35 mouse cellular contexts compared by ENCODE assay signal in the genomic region with DNA sequence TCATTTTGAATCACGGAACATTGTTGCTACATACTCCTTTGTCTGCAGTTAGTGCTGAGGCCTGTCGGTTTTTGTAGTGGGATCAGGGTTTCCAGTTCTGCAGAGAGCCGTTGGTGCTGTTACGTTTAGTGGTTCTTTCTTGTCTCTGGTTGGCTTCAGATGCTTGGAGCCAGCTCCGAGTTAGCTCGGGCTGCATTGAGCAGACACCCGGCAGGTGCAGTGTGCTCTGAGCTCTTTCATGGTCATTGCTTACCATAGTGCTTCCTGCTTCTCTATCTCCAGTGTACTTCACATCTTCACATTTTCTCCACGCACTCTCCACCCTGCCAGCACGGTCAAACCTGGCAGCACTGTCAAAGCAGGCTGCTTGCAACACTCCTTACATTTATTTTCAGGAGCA. TPM values are rescaled to one million over a fixed set of nuclear protein-coding genes. Genes with fewer than 3 reads are reported as not detected.
DNase-seq lines count a peak whose midpoint lies in the region; ATAC-seq lines count a peak whose summit lies in the region.
"Had no signal": no experiment of that assay in that cellular context is flagged by ENCODE, and none has a peak within 500 bp of the region (broad histone marks: within the 10 kb centered on the region; RNA-seq: fewer than 3 reads in every experiment).

No protein-coding gene starts in this region.

- H3K4me2 ChIP-seq in heart, embryonic 16.5 days (ENCODE audit: low read depth, low read length), result no peak overlapping the region
- H3K4me2 ChIP-seq in heart, embryonic 12.5 days, result no peak overlapping the region
- no peak overlapping the region for H3K4me2 ChIP-seq in hindbrain, embryonic 16.5 days (ENCODE audit: low read length)
- H3K4me2 ChIP-seq: embryonic facial prominence, embryonic 15.5 days; heart, embryonic 11.5 days; limb, embryonic 13.5 days; liver, embryonic 11.5 days; lung, embryonic 15.5 days; midbrain, embryonic 13.5 days; stomach, embryonic 15.5 days had no signal

- H3K4me1 ChIP-seq in heart, embryonic 16.5 days (ENCODE audit: control insufficient read depth, insufficient read depth, low read length), result no peaks in the 10 kb centered on the region
- no peaks in the 10 kb centered on the region for H3K4me1 ChIP-seq in heart, embryonic 12.5 days (replicated peaks)
- no peaks in the 10 kb centered on the region for H3K4me1 ChIP-seq in hindbrain, embryonic 16.5 days (ENCODE audit: control insufficient read depth, insufficient read depth, low read depth, low read length)
- H3K4me1 ChIP-seq: embryonic facial prominence, embryonic 10.5 days; embryonic facial prominence, embryonic 15.5 days; limb, embryonic 13.5 days; lung, embryonic 15.5 days; midbrain, embryonic 13.5 days; stomach, embryonic 15.5 days had no signal

- peak overlapping the region; percentile 53 for H3K27ac ChIP-seq in heart, embryonic 16.5 days (ENCODE audit: low read length)
- H3K27ac ChIP-seq in heart, embryonic 12.5 days (ENCODE audit: poor library complexity, severe bottlenecking), result no peak overlapping the region
- no peak overlapping the region for H3K27ac ChIP-seq in hindbrain, embryonic 16.5 days (ENCODE audit: low read depth, low read length)
- H3K27ac ChIP-seq: embryonic facial prominence, embryonic 10.5 days; embryonic facial prominence, embryonic 15.5 days; hindbrain, embryonic 10.5 days; hindbrain, postnatal 0 days; kidney, postnatal 0 days; limb, embryonic 13.5 days; lung, embryonic 15.5 days; midbrain, embryonic 13.5 days; stomach, embryonic 15.5 days had no signal

- H3K9ac ChIP-seq in heart, embryonic 16.5 days (ENCODE audit: low read length), result no peak overlapping the region
- no peak overlapping the region for H3K9ac ChIP-seq in heart, embryonic 12.5 days
- no peak overlapping the region for H3K9ac ChIP-seq in hindbrain, embryonic 16.5 days (ENCODE audit: low read depth, low read length)
- H3K9ac ChIP-seq: embryonic facial prominence, embryonic 15.5 days; limb, embryonic 13.5 days; lung, embryonic 15.5 days; midbrain, embryonic 13.5 days; stomach, embryonic 15.5 days had no signal

- no peaks in the 10 kb centered on the region for H3K9me3 ChIP-seq in heart, embryonic 16.5 days (replicated peaks; ENCODE audit: control insufficient read depth, low read length)
- H3K9me3 ChIP-seq in heart, embryonic 12.5 days (replicated peaks), result no peaks in the 10 kb centered on the region
- no peaks in the 10 kb centered on the region for H3K9me3 ChIP-seq in hindbrain, embryonic 16.5 days (ENCODE audit: control insufficient read depth, low read length)
- H3K9me3 ChIP-seq: embryonic facial prominence, embryonic 10.5 days; embryonic facial prominence, embryonic 15.5 days; hindbrain, embryonic 10.5 days; limb, embryonic 13.5 days; lung, embryonic 15.5 days; megakaryocyte, embryonic 14.5 days; midbrain, embryonic 13.5 days; stomach, embryonic 15.5 days had no signal

- no peak overlapping the region for H3K4me3 ChIP-seq in heart, embryonic 16.5 days (ENCODE audit: low read length)
- no peak overlapping the region for H3K4me3 ChIP-seq in heart, embryonic 12.5 days
- H3K4me3 ChIP-seq in hindbrain, embryonic 16.5 days (ENCODE audit: low read length), result no peak overlapping the region
- H3K4me3 ChIP-seq: embryonic facial prominence, embryonic 10.5 days; embryonic facial prominence, embryonic 15.5 days; hindbrain, embryonic 10.5 days; limb, embryonic 13.5 days; lung, embryonic 15.5 days; megakaryocyte, embryonic 14.5 days; midbrain, embryonic 13.5 days; stomach, embryonic 15.5 days had no signal

- H3K36me3 ChIP-seq in heart, embryonic 16.5 days (ENCODE audit: control insufficient read depth, insufficient read depth), result no peaks in the 10 kb centered on the region
- H3K36me3 ChIP-seq in heart, embryonic 12.5 days, result no peaks in the 10 kb centered on the region
- H3K36me3 ChIP-seq in hindbrain, embryonic 16.5 days (ENCODE audit: control insufficient read depth, insufficient read depth, low read length), result no peaks in the 10 kb centered on the region
- H3K36me3 ChIP-seq: embryonic facial prominence, embryonic 10.5 days; embryonic facial prominence, embryonic 15.5 days; hindbrain, embryonic 10.5 days; limb, embryonic 13.5 days; lung, embryonic 15.5 days; midbrain, embryonic 13.5 days; stomach, embryonic 15.5 days had no signal

- DNase-seq in thymus, adult 18-20 months, result peak; percentile 49 to 71
- peak; percentile 65 for DNase-seq in thymus, postnatal 25 days
- no peak for DNase-seq in lung, postnatal 36 days
- DNase-seq in spleen, postnatal 10 days (ENCODE audit: low spot score in 2 of 2), result no peak
- DNase-seq: adrenal gland, adult 2 months; adrenal gland, postnatal 36 days; cerebellum, adult 18-20 months; cerebellum, postnatal 25 days; gastrocnemius, postnatal 25 days; heart, adult 11 months; heart, postnatal 14 days; kidney, adult 8-10 months; kidney, postnatal 4 days; right cerebral cortex, postnatal 4 days had no signal

- 57% methylated on average over 9 of the region's 9 CpGs for WGBS in heart, embryonic 16.5 days
- WGBS in heart, embryonic 12.5 days, result 66% methylated on average over 9 of the region's 9 CpGs
- WGBS in hindbrain, embryonic 16.5 days, result 84% methylated on average over 9 of the region's 9 CpGs

- peak; percentile 83 for ATAC-seq in heart, embryonic 16.5 days (replicated peaks; ENCODE audit: extremely low read depth, insufficient read depth, low FRiP score)
- no peak for ATAC-seq in heart, embryonic 12.5 days (ENCODE audit: insufficient number of reproducible peaks, low FRiP score)
- peak; percentile 57 for ATAC-seq in CD4-positive, CD25-positive, alpha-beta regulatory T cell, adult 4 months
- ATAC-seq in hindbrain, embryonic 16.5 days, result no peak
- ATAC-seq: activated CD4-positive, CD25-positive, alpha-beta regulatory T cell, adult 4 months; forebrain, embryonic 14.5 days; hindbrain, postnatal 0 days; intestine, embryonic 16.5 days; midbrain, embryonic 13.5 days had no signal

- no peaks in the 10 kb centered on the region for H3K27me3 ChIP-seq in heart, embryonic 16.5 days (ENCODE audit: control insufficient read depth, insufficient read depth, low read length)
- no peaks in the 10 kb centered on the region for H3K27me3 ChIP-seq in heart, embryonic 12.5 days (replicated peaks)
- H3K27me3 ChIP-seq in hindbrain, embryonic 16.5 days (replicated peaks; ENCODE audit: control insufficient read depth, insufficient read depth, low read length), result no peaks in the 10 kb centered on the region
- H3K27me3 ChIP-seq: embryonic facial prominence, embryonic 15.5 days; limb, embryonic 13.5 days; lung, embryonic 15.5 days; megakaryocyte, embryonic 14.5 days; midbrain, embryonic 13.5 days; stomach, embryonic 15.5 days had no signal

RNA-seq across cellular contexts. Expression of gene Cd96, which starts 15.6 kb away (rescaled TPM):
- 0.89 and 2.8 TPM in 2 replicates for polyA plus RNA-seq in heart, embryonic 16.5 days (2015; fragmentation: Nextera tagmentation; extraction: Ambion mirVana)
- polyA plus RNA-seq in heart, embryonic 12.5 days (2016; fragmentation: Nextera tagmentation; extraction: Ambion mirVana), result not detected in 2 replicates
- 100 to 1,000 TPM; 212 to 214 TPM for polyA plus RNA-seq in CD4-positive, CD25-positive, alpha-beta regulatory T cell, adult 4 months (2017; shearing (Covaris generic))
- polyA plus RNA-seq in hindbrain, embryonic 16.5 days (2015; fragmentation: Nextera tagmentation; extraction: Ambion mirVana), result 0.06 TPM in 2 replicates
- polyA plus RNA-seq: C2C12; frontal cortex, adult 2 months; heart, embryonic 11.5 days; hindbrain, embryonic 10.5 days; kidney, postnatal 0 days; midbrain, embryonic 13.5 days had no signal

RNA-seq across cellular contexts. Expression of gene Gm4737, which starts 50.4 kb away (rescaled TPM):
- 1.7 and 5.3 TPM in 2 replicates for polyA plus RNA-seq in heart, embryonic 16.5 days (2015; fragmentation: Nextera tagmentation; extraction: Ambion mirVana)
- polyA plus RNA-seq in heart, embryonic 12.5 days (2016; fragmentation: Nextera tagmentation; extraction: Ambion mirVana), result 1.2 and 2.7 TPM in 2 replicates
- 10 to 100 TPM in 1 of 2 experiments, 1 to 10 TPM in 1; 3.9 to 14.6 TPM for polyA plus RNA-seq in CD4-positive, CD25-positive, alpha-beta regulatory T cell, adult 4 months (2017; shearing (Covaris generic))
- polyA plus RNA-seq in hindbrain, embryonic 16.5 days (2015; fragmentation: Nextera tagmentation; extraction: Ambion mirVana), result 2.0 and 4.1 TPM in 2 replicates

Comparison
In these comparisons a context has a peak if more than half of its experiments do, and no peak if none do; other contexts are left out.
1. ATAC-seq: peak in heart, embryonic 16.5 days (single experiment) and CD4-positive, CD25-positive, alpha-beta regulatory T cell, adult 4 months (single experiment); none in heart, embryonic 12.5 days (single experiment) and hindbrain, embryonic 16.5 days (single experiment).
2. DNase-seq: peak in thymus, adult 18-20 months (2 of 2) and thymus, postnatal 25 days (single experiment); none in lung, postnatal 36 days (single experiment) and spleen, postnatal 10 days (0 of 2).
3. RNA of gene Cd96, which starts 15.6 kb away (polyA plus RNA-seq): 212 to 214 TPM in CD4-positive, CD25-positive, alpha-beta regulatory T cell, adult 4 months; 0.89 to 2.8 TPM in heart, embryonic 16.5 days, 0.06 TPM in hindbrain, embryonic 16.5 days and not detected in heart, embryonic 12.5 days; every median in the first group is over 10 times any median in the second.